Mouse (Mus musculus) ovary, postnatal 10 days (tissue): ENCODE data around the gene Poldip3.

Experiments used
- DNase-seq: peaks from one replicate; pipeline ENCODE4 v3.0.0; 2022; ENCODE audit warnings: low spot score

Gene Poldip3

DNA sequence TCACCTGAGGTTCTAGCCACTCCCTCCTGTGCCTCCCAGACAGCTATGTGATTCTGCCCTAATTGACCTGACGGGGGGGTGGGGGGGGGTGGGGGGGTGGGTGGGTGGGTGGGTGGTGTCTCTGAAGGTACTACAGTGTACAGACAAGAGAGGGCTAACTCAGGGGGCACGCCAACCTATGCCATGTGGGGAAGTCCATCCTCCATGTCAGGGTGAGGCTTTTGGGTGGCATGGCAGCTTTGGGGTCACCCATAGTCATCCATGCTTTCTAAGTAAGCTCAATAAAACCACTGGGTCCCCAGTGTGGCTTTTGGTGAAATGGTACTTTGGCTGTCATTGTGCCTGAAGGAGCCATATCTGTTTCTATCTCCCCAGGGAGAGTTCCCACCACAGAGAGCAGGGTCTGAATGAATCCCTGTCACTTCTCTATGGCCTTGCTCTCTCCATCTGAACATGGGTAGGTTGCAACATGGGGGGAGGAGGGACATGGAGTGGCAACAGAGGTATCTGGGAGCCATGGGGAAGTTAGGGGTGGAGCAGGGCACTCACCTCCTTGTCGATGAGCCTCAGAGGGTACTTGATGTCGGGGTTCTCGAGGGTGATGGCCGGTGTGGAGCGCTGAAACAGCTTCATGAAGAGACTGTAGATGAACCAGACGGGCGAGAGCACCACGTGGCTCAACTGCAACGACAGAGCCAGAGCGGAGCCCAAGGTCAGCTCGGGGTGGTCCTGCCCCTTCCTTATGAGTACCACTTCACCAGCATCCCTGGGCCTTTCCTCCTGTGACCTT is 16.5 kb upstream of the Poldip3 start:
- DNase-seq, result no peak

- DNase-seq, result no peak
Observed at GRCm38 (mm10) chr15:83164971-83165471, 15.8 kb upstream of the Poldip3 start.

DNA sequence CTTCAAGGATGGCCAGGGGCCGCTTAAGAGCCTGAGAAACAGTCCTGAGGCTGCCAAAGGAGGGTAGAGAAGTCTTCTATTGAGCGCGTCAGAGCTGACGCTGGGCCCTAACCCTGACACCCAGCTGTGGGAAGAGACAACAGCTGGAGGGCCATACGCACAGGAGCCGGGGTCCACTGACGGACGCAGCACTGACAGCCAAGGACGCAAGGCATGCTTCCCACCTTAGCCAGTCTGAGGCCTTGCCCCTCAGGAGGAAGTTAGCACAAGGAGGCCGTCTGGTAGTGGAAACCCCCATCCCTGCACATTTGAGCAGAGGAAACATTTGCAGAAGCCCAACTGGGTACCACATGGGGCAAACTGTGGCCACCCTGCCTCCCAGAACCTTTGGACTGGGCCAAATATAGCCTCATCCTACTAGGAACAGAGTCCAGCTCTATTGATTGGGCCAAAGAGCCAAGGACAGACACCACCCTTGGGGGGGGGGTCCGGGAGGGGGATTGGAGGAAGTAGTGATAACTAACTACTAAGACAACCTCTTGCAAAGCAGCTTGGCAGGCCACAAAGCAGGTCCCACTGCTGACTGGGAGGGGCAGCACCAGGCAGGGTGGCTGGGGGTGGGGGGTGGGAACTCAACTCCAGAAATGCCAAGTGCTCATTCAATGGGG is 13.8 kb upstream of the Poldip3 start:
- DNase-seq, result no peak

DNA sequence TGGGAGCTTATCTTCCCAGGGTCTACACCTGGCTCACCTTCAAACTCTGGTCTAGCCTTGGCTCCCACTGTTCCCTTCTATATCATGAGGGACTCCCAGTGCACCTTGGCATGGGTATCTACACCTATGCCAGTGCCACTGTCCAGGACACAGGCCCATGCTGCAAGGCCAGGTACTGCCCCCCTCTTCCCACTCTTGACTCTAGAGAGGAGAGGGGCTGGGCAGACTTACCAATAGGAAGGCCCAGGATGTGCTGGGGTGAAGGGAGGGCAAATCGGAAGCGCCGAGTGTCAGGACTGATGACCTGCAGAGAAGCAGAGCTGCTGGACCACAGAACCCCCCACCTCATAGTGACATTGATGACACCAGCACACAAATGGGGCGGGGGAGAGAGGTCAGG is 12.8 kb upstream of the Poldip3 start:
- DNase-seq, result no peak

GRCm38 (mm10) chr15:83161062-83161748 is 12.0 kb upstream of the Poldip3 start:
- DNase-seq, result no peak

DNA sequence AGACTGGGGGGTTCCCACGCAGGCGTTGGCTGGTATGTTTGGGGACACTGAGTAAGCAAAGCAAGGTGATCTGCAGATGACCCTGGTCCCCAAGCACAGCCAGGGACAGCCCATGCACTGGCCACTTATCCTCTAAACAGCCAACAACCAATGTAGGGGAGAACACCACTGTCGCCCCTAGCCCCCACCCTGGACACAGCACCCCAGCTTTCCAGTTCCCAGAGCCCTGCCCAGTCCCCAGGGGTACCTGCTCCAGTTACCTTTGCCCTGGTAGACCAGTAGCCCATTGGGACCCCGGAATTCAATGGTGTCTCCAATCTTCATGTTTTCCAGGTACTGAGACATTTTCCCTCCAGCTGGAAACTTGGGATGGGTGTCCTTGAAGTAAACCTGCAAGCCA is 11.4 kb upstream of the Poldip3 start:
- no peak for DNase-seq

GRCm38 (mm10) chr15:83159823-83160222 is 10.6 kb upstream of the Poldip3 start:
- no peak for DNase-seq

GRCm38 (mm10) chr15:83158587-83159160 is 9.5 kb upstream of the Poldip3 start:
- DNase-seq, result no peak

DNA sequence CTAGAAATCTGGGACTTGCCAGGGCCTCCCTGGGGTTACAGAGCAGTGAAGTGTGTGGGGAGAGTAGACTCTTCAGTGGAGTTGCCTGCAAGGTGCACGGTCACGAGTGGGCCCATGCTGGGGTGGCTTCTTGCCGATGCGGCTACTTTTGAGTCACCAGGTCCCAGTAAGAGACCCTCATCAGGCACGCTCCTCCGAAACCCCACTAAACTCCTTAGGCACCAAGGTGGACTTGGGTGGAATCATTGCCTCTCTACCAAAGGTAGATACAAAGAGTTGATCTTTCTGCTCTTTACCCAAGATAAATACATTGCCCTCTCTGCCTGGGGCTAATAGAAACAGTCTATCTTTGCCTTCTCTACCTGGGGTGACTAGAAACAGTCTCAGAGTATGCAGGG is 8.5 kb upstream of the Poldip3 start:
- no peak for DNase-seq

- no peak for DNase-seq
Observed at GRCm38 (mm10) chr15:83156929-83157666, 7.9 kb upstream of the Poldip3 start.

DNA sequence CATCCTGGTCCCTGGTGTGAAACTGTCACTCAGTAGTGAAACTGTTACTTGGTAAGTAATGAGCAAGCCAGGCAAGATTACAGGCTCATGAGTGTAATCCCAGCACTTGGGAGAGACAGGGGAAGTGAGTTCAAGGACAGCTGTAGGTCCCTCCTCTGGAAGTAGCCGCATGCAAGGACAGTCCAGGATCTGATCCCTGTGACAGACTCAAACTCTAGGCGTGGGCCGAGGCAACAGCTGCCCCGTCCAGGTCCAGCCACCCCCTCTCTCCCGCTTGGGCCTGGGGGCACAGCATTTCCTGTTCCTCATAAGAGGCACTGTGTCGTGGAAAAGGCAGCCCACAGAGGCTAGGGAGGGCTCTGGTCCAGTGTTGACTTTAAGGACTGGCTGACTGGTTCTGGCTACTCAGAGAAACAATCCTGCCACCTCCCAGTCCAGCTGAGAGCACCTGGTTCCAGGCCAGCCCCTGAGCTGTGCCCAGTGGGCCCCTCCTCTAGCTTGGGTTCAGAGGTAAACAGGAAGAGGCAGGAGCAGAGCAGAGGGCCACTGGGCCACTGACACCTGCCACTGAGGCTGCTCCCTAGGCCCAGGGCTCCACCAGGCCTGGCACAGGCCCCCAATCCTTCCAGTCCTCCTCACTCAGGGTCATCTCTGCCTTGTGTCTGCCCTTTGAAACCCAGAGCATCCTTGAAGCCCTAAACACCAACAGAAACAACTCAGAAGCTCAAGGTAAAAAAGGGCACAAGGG is 6.7 kb upstream of the Poldip3 start:
- no peak for DNase-seq

- no peak for DNase-seq
Observed at GRCm38 (mm10) chr15:83154309-83154708, 5.1 kb upstream of the Poldip3 start.

DNA sequence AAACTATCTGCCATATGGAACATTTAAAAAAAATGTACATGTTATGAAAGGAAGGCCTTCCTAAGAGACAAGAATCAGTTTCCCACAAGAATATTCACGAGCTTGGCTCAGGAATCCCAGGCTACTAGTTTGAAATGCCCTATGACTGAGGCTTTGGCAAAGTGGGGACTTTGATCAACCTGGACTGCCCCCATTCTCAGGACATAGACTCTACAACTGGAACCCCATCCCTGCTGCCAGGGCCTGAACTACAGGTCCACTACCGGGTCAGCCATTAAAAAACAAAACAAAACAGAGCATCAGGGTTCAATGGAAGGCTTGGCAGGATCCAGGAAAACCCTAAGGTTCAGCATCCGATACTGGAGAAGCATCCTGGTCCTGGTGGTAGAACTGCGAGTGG is 1.5 kb upstream of the Poldip3 start:
- no peak for DNase-seq

GRCm38 (mm10) chr15:83150073-83150442 is 874 bp upstream of the Poldip3 start:
- no peak for DNase-seq

DNA sequence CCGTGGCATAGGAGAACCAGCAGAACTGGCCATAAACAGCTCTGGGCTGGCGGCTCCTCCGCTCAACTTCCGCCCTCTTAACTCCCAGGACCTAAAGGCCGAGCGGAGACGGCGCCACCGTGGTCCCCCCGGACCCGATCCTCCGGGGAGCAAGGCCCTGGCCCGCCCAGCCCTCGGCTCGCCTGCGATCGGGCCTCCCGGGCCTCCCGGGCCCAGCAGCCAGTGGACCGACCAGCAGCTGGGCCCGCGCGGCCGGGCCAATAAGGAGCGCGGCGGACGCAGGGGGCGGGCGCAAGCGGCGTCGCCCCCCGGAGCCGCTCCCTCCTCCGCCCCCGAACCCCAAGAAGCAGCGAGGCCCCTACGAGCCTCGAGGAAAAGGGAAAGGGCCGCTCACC is 386 bp downstream of the Poldip3 start:
- no peak for DNase-seq

GRCm38 (mm10) chr15:83148395-83148794 is 789 bp downstream of the Poldip3 start:
- DNase-seq, result no peak

DNA sequence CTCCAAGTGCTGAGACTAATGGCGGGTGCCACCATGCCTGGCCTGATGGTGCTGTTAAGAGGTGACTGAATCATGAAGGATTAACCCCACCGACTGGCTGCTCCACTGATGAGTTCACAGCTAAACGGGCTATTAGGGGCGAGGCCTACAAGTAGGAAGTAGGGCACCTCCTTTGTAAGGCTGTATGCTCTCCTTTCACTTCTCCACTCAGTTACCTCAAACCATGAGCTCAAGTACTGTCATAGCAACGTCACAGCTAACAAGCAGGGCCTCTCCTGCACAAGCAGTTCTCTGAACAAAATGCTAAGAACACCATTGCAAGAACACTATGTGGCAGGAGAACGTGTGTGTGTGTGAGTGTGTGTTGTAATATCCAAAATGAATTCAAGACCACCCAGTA is 3.6 kb downstream of the Poldip3 start:
- DNase-seq, result no peak

DNA sequence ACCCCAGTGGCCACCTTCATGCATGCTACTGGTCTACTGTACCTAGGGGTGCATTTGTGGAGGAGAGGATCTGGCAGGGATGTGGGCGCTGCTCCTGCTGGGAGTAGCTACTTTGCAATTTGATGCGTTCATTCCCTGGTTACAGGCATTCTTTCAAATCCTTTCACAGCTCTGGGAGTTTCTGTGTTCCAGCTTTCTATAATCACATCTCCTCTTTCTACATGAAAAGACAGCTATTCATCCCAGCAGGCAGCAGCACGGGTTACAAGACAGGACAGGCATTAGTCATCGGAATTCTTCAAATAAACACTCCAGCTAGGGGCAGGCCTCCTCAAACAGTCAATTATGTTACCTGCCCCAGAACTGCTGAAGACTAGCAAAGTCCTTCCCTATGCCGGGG is 6.3 kb downstream of the Poldip3 start:
- no peak for DNase-seq

- DNase-seq, result no peak
Observed at GRCm38 (mm10) chr15:83135654-83136053, 13.5 kb downstream of the Poldip3 start.

DNA sequence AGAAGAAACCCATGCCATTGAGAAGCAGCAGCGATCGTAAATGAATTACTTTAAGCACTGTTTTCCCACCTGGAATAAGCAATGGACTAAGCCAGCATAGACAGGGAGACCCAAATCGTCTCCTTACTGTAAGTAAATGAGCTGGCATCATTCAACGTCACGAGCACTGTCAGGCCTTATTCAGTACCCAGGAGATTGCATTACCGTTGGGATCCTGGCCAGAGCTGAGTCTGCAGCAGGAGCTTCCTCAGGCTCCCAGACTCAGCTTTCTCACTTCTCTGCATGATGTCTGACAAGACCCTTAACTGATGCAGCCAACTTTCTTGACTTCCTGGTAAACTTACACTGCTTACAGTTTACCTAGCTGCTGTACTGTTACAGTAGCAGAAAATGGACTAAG is 14.5 kb downstream of the Poldip3 start:
- DNase-seq, result no peak

- DNase-seq, result no peak
Observed at GRCm38 (mm10) chr15:83129530-83130231, 19.5 kb downstream of the Poldip3 start.
